Comparison of ENCODE assay signal across 7 mouse cellular contexts in genomic region chr13:46019431-46020166, GRCm38 (mm10). TPM values are rescaled to one million over a fixed set of nuclear protein-coding genes. Genes with fewer than 3 reads are reported as not detected.
A peak's percentile ranks its signal among the peaks of the same experiment; 100 is the strongest.
DNase-seq lines count a peak whose midpoint lies in the region; ATAC-seq lines count a peak whose summit lies in the region.

No protein-coding gene starts in this region.

- H3K4me3 ChIP-seq in stomach, embryonic 16.5 days (replicated peaks; ENCODE audit: low read length) = no peak overlapping the region

- no peaks in the 10 kb centered on the region for H3K36me3 ChIP-seq in stomach, embryonic 16.5 days (ENCODE audit: control insufficient read depth, insufficient read depth, low read length)

- H3K27ac ChIP-seq in stomach, embryonic 16.5 days (ENCODE audit: low read length) = peak overlapping the region; percentile 34; the same call in 1 of the 2 replicates

- WGBS in stomach, embryonic 16.5 days = 28% methylated on average over 9 of the region's 9 CpGs

- H3K27me3 ChIP-seq in stomach, embryonic 16.5 days (ENCODE audit: control insufficient read depth, insufficient read depth, low read length) = no peaks in the 10 kb centered on the region

- no peaks in the 10 kb centered on the region for H3K9me3 ChIP-seq in stomach, embryonic 16.5 days (replicated peaks; ENCODE audit: control insufficient read depth, low read length)

- no peak overlapping the region for H3K9ac ChIP-seq in stomach, embryonic 16.5 days (ENCODE audit: low read length)

- ATAC-seq in stomach, embryonic 16.5 days (ENCODE audit: insufficient read depth, low FRiP score) = peak; percentile 86

- peak; percentile 38 to 53 for DNase-seq in right cerebral cortex, adult 2 months (ENCODE audit: low spot score in 2 of 2)
- no peak for DNase-seq in right cerebral cortex, postnatal 36 days (ENCODE audit: low spot score in 2 of 2)
- DNase-seq in cerebellum, postnatal 25 days = peak; percentile 53 to 67
- DNase-seq in kidney, postnatal 10 days = peak; percentile 83
- no peak for DNase-seq in heart, adult 9 months (ENCODE audit: low spot score in 2 of 2)
- DNase-seq in ovary, adult 18-20 months (ENCODE audit: low spot score) = no peak

- peaks cover 13% of the 10 kb centered on the region for H3K4me1 ChIP-seq in stomach, embryonic 16.5 days (ENCODE audit: control insufficient read depth, insufficient read depth, low read length)

- H3K4me2 ChIP-seq in stomach, embryonic 16.5 days (ENCODE audit: low read depth, low read length) = peak overlapping the region; percentile 31; the same call in 1 of the 2 replicates

RNA-seq across cellular contexts. Expression of gene Atxn1, which starts 54.8 kb away (rescaled TPM):
- polyA plus RNA-seq in stomach, embryonic 16.5 days (2015; fragmentation: Nextera tagmentation; extraction: Ambion mirVana) = 7.8 and 8.0 TPM in 2 replicates

Comparison
In these comparisons a context has a peak if more than half of its experiments do, and no peak if none do; other contexts are left out.
1. DNase-seq: peak in right cerebral cortex, adult 2 months (2 of 2), cerebellum, postnatal 25 days (2 of 2) and kidney, postnatal 10 days (single experiment); none in right cerebral cortex, postnatal 36 days (0 of 2), heart, adult 9 months (0 of 2) and ovary, adult 18-20 months (single experiment).